ENCODE assay signal across 8 mouse cellular contexts in genomic region chr1:86303063-86303872, GRCm38 (mm10). TPM values are rescaled to one million over a fixed set of nuclear protein-coding genes. Genes with fewer than 3 reads are reported as not detected.
DNase-seq lines count a peak whose midpoint lies in the region; ATAC-seq lines count a peak whose summit lies in the region.

No protein-coding gene starts in this region.

- peak overlapping the region; percentile 68 for H3K4me3 ChIP-seq in heart, embryonic 11.5 days (ENCODE audit: low read depth, low read length)
- H3K4me3 ChIP-seq in kidney, embryonic 14.5 days (ENCODE audit: low read length): peak overlapping the region; percentile 69
- H3K4me3 ChIP-seq in liver, embryonic 12.5 days: peak overlapping the region; percentile 64

- peak; percentile 95 for DNase-seq in heart, adult 11 months
- no peak for DNase-seq in heart, adult 8-10 months (ENCODE audit: low spot score)
- DNase-seq in embryo, embryonic 10 days (ENCODE audit: low spot score): peak; percentile 88
- DNase-seq in natural killer cell, adult 2 months (ENCODE audit: low spot score in 2 of 2): peak; percentile 48 to 50
- peak; percentile 65 for DNase-seq in testis, postnatal 14 days (ENCODE audit: low spot score)

- H3K27me3 ChIP-seq in heart, embryonic 11.5 days (ENCODE audit: control insufficient read depth, insufficient read depth, low read length): peaks cover 45% of the 10 kb centered on the region
- H3K27me3 ChIP-seq in kidney, embryonic 14.5 days (ENCODE audit: control insufficient read depth, insufficient read depth, low read length): peaks cover 12% of the 10 kb centered on the region; the same call in 1 of the 2 replicates
- H3K27me3 ChIP-seq in liver, embryonic 12.5 days (replicated peaks): peaks cover 64% of the 10 kb centered on the region

- H3K4me1 ChIP-seq in heart, embryonic 11.5 days (ENCODE audit: control insufficient read depth, insufficient read depth, low read length): peaks cover 6% of the 10 kb centered on the region; the same call in 1 of the 2 replicates
- H3K4me1 ChIP-seq in kidney, embryonic 14.5 days (ENCODE audit: control insufficient read depth, insufficient read depth, low read length): no peaks in the 10 kb centered on the region
- peaks cover 71% of the 10 kb centered on the region for H3K4me1 ChIP-seq in liver, embryonic 12.5 days

- H3K36me3 ChIP-seq in heart, embryonic 11.5 days (ENCODE audit: control insufficient read depth, insufficient read depth, low read length): no peaks in the 10 kb centered on the region; the same call in 1 of the 2 replicates
- H3K36me3 ChIP-seq in kidney, embryonic 14.5 days (ENCODE audit: control insufficient read depth, insufficient read depth, low read length): no peaks in the 10 kb centered on the region
- H3K36me3 ChIP-seq in liver, embryonic 12.5 days: peaks cover 9% of the 10 kb centered on the region

- under 1% methylated on average over 65 of the region's 65 CpGs for WGBS in heart, embryonic 11.5 days (ENCODE audit: insufficient replicate concordance)
- under 1% methylated on average over 64 of the region's 65 CpGs for WGBS in kidney, embryonic 14.5 days
- WGBS in liver, embryonic 12.5 days (ENCODE audit: insufficient replicate concordance): under 1% methylated on average over 64 of the region's 65 CpGs

- no peaks in the 10 kb centered on the region for H3K9me3 ChIP-seq in heart, embryonic 11.5 days (replicated peaks; ENCODE audit: control insufficient read depth, low read length)
- H3K9me3 ChIP-seq in kidney, embryonic 14.5 days (ENCODE audit: control insufficient read depth, low read length): no peaks in the 10 kb centered on the region
- no peaks in the 10 kb centered on the region for H3K9me3 ChIP-seq in liver, embryonic 12.5 days (replicated peaks)

- peak overlapping the region; percentile 99 for H3K4me2 ChIP-seq in heart, embryonic 11.5 days
- H3K4me2 ChIP-seq in kidney, embryonic 14.5 days (replicated peaks; ENCODE audit: low read depth, low read length): peak overlapping the region; percentile 98
- H3K4me2 ChIP-seq in liver, embryonic 12.5 days: peak overlapping the region; percentile 96

- no peak overlapping the region for H3K27ac ChIP-seq in heart, embryonic 11.5 days (ENCODE audit: low read depth, low read length)
- no peak overlapping the region for H3K27ac ChIP-seq in kidney, embryonic 14.5 days (ENCODE audit: low read depth, low read length)
- no peak overlapping the region for H3K27ac ChIP-seq in liver, embryonic 12.5 days

- H3K9ac ChIP-seq in heart, embryonic 11.5 days (ENCODE audit: low read depth, low read length): peak overlapping the region; percentile 62
- peak overlapping the region; percentile 63 for H3K9ac ChIP-seq in kidney, embryonic 14.5 days (ENCODE audit: low read depth, low read length)
- H3K9ac ChIP-seq in liver, embryonic 12.5 days: peak overlapping the region; percentile 68

- 0 out of 2 replicates have a peak, but pooled peaks have one; percentile 31 for ATAC-seq in heart, embryonic 11.5 days (replicated peaks; ENCODE audit: insufficient number of reproducible peaks, low FRiP score, low TSS enrichment)
- peak; percentile 90 for ATAC-seq in kidney, embryonic 14.5 days (ENCODE audit: low FRiP score, low TSS enrichment)
- peak; percentile 55 for ATAC-seq in liver, embryonic 12.5 days

RNA-seq across cellular contexts. Expression of gene B3gnt7, which starts 0.6 kb away (rescaled TPM):
- under 1 TPM; 0.38 to 0.81 (median 0.51) TPM for total RNA-seq in heart, adult 8-10 months (2022)
- polyA plus RNA-seq in heart, embryonic 11.5 days (2014; fragmentation: Nextera tagmentation; extraction: Ambion mirVana): 7.0 and 7.7 TPM in 2 replicates
- polyA plus RNA-seq in kidney, embryonic 14.5 days (2014; fragmentation: Nextera tagmentation; extraction: Ambion mirVana): 5.3 and 8.1 TPM in 2 replicates
- 4.7 and 4.8 TPM in 2 replicates for polyA plus RNA-seq in liver, embryonic 12.5 days (2016; fragmentation: Nextera tagmentation; extraction: Ambion mirVana)

RNA-seq across cellular contexts. Expression of gene Ncl, which starts 55.9 kb away (rescaled TPM):
- total RNA-seq in heart, adult 8-10 months (2022): 100 to 1,000 TPM; 111 to 154 (median 130) TPM
- polyA plus RNA-seq in heart, embryonic 11.5 days (2014; fragmentation: Nextera tagmentation; extraction: Ambion mirVana): 287 and 296 TPM in 2 replicates
- 491 and 510 TPM in 2 replicates for polyA plus RNA-seq in kidney, embryonic 14.5 days (2014; fragmentation: Nextera tagmentation; extraction: Ambion mirVana)
- 648 and 660 TPM in 2 replicates for polyA plus RNA-seq in liver, embryonic 12.5 days (2016; fragmentation: Nextera tagmentation; extraction: Ambion mirVana)

Comparison
In these comparisons a context has a peak if more than half of its experiments do, and no peak if none do; other contexts are left out.
1. ATAC-seq: peak in every context shown above with its lines; median percentile 90 in kidney, embryonic 14.5 days; 55 in liver, embryonic 12.5 days; 31 in heart, embryonic 11.5 days.